Mouse (Mus musculus) heart, adult 2 months (tissue): ENCODE data around the gene Ubac2.

Experiments
- CTCF ChIP-seq: fragments of 200-600 bp; IDR thresholded peaks from 2 replicates; pipeline ENCODE4 v1.8.1; 2022; ENCODE audit warnings: antibody characterized with exemption, mild to moderate bottlenecking, moderate library complexity
- EP300 ChIP-seq: fragments of 200-500 bp; IDR thresholded peaks from 2 replicates; pipeline ENCODE4 v1.6.1; 2011; ENCODE audit warnings: low read depth, low read length, control low read depth; ENCODE audit not compliant: insufficient read depth
- POLR2A ChIP-seq: fragments of 200-500 bp; IDR thresholded peaks from 2 replicates; pipeline ENCODE4 v1.6.1; 2011; ENCODE audit warnings: mild to moderate bottlenecking, low read depth, low read length, control low read depth; ENCODE audit not compliant: insufficient read depth

GRCm38 (mm10) chr14:122023054-122023453 lies 144.6 kb downstream of the Ubac2 start:
- TF ChIP-seq CTCF (no peak), EP300 (no peak), POLR2A (no peak)
